Mouse (Mus musculus): Measurements from ENCODE around the gene Kcnma1.

DNA sequence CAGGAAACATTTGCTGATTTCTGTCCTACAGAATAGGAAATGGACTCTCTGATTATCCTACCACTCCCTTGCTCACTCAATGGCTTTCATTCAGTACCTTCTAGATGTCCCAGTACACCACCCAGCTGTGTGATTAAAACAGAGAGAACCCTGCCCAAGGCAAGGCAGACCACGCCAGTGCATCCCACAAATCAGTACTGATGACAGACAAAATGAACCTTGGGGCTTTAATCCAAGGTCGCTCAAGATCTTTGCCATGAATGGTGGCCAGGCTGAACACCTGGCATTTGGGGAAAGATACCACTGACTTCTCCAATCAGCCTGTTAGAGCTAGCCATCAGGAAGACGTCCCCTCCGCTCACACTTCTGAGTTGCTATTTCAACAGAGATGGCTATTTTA is 440.2 kb downstream of the Kcnma1 start:
- TF ChIP-seq CTCF (IDR thresholded peaks at IDR 0.05; ENCODE audit: borderline replicate concordance, control insufficient read depth, extremely low read depth, insufficient read depth, low read length, poor library complexity) = no peak
- no peak for TF ChIP-seq POLR2A (IDR thresholded peaks at IDR 0.05; ENCODE audit: control insufficient read depth, extremely low read depth, insufficient read depth, low read length, poor library complexity)
